Mouse (Mus musculus): ENCODE results near the gene Chd9.

The Chd9 gene

DNA sequence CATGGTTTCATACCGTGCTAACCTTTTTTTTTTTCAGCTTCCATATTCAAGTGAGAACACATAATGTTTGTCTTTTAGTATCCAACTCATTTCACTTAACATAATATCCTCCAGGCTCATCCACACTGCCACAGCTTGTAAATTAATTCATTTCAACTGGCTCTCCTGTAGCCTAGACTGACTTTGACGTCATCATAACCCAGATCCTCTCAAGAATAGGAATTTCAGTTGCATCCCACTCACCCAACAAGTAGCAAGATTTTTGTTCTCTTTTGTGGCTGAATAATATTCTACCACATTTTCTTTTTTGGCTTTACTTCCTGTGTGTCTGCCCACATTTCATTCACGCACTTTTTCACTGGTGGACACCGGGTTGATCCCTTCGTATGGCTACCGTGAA lies 9.3 kb downstream of the Chd9 start:
- DNase-seq (ENCODE audit: low read depth, low spot score), result no peak

DNA sequence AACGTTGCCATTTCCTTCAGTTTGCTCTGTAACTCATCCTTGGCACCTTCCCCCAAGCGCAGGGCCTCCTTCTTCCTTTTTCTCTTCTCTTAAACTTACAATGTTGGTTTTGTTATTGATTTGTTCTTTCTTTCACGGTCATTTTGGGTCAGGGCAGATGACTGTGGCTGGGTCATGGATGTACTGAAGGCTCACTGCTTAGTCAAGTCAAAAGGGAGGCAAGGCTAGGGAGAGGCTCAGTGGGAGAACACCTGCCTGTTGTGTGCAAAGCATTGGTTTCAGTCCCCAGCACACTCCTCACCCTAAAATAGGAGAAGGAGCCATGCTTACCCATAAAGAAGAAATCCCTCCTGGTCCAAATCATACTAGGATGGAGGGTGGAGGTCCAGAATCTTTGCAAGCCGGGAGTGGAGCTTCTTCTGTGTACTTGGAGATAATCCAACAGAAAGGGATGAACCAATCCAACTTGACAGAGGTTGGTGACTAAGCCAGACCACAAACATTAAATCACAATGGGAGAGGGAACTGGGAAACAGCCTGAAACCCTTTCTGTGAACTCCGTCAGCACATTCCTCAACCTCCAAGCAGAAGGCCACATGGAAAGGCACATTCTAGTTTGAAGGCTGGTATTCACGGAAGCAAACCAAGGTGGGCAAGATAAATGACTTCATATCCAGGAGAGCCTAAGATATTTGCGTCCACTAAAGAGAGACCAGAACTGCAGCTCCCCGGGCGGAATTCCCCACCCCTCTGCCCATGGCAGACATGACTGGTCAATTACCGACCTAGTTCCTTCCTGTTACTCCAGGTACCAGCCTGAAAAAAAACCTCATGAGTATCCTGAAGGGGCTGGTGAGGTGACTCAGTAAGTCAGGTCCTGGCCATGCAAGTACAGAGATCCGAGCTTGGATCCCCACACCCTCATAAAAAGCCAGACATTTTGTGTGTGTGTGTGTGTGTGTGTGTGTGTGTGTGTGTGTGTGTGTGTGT lies 11.9 kb downstream of the Chd9 start:
- DNase-seq (ENCODE audit: low read depth, low spot score), result no peak

DNA sequence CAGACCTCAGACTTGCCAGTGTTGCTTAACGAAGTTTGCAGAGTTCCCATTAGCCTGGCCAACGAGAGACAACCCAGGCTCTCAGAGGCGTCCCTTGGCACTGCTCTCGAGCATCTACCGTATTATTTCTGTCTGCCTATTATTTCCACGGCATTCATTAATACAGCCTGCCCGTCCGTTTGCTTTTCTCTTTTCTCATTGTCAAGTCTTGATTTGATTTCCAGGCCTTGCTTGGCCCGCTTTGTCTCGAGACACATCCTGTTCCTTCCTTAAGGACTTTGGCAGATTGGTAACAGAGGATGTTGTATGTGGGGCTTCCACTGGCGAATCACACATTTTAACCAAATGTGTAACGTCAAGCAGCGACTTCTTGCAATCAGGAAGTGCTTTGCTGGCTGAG lies 13.2 kb downstream of the Chd9 start:
- DNase-seq (ENCODE audit: low read depth, low spot score), result no peak

DNA sequence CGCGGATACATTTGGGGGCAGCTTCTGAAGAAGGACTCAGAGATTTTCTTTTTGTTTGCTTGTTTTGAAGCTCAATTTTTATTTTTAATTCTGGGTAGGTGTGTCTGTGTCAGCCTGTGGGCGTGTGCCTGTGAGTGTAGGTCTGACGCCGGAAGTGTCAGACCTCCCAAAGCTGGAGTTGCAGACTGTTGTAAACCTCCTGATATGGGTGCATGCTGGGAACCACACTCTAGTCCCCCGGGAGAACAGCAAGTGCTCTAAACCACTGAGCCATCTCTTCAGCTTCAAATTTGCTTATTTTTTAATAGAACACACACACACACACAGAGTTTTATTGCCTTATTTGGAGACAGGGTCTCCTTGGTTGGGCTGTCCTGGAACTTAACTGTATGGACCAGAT lies 15.0 kb downstream of the Chd9 start:
- DNase-seq (ENCODE audit: low read depth, low spot score), result no peak

DNA sequence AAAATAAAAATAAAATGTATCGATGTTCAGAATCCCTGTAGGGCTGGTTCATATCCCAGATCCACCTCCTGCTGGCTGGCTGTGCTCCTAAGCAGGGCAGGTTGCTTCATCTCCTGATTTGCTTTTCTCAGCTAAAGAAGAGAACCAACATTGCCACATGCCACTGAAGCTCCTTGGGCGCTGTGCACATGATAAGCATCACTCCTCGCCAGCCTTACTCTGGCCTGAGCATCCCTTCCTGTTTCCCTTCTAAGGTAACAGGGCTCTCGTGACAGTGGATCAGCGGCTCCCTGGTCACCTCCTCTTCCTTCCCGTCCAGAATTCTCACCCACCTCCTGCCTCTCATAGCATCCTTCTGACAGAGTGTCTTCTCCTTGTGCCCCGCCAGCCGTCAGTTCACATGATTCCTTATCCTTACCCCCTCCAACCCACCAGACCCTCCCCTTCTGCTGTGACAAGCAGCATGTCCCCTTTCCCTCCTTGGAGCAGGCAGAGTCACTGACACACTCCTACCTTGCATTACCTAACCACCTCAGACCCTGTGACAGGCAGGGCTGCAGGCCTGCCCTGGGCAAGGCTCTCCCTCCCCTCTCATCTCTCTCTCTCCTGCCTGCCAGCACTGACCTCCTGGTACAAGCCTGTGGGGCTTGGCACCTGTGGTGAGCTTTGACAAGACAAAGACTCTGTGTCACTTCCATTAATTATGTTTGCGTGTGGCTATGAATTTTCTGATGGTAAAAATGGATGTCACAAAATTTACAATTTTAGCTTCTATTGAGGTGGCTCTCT lies 16.2 kb downstream of the Chd9 start:
- no peak for DNase-seq (ENCODE audit: low read depth, low spot score)

DNA sequence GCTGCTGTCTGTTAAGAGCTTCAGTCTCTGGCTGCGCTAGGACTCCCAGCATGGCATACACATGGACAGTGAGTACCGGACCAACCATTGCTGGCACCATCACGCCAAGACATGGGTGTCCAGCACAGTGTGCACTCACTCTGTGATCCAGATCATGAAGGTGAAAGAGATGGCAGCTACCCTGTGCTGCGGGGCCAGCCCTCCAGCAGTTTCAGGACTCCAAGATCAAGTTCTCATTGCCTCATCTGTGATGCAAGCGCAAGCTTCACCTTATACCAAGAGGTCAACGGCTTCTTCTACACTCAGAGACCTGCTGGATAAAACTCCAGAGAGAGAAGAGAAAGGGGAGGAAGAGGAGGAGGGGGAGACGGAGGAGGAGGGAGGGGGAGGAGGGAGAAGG lies 19.8 kb downstream of the Chd9 start:
- DNase-seq (ENCODE audit: low read depth, low spot score), result no peak

DNA sequence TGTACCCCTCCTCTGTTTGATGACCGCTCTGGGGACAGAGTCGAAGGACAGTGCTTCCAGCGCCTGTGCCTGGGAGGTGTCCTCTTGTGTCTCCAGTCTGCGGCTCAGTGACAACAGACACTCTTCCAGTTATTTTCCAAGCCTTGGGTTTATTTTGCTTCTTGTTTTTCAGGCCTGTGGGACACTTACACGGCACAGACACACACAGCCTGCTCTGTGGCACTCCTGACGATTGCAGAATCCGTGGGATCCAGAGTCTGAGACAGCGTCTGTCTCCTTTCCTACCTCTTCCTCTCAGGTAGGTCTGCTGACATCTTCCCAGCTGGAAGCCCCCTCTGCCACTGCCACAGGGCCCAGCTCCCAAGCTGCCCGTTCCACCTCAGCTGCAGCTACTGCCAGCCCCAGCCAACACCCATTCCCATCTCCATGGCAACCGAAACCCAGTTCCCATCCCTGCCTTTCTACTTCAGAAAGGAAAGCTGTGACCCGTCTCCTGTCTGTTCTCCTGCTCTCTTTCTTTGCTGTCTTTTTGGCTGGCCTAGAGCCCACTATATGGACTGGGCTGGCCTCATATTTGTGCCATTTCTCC lies 21.4 kb downstream of the Chd9 start:
- DNase-seq (ENCODE audit: low read depth, low spot score), result no peak

DNA sequence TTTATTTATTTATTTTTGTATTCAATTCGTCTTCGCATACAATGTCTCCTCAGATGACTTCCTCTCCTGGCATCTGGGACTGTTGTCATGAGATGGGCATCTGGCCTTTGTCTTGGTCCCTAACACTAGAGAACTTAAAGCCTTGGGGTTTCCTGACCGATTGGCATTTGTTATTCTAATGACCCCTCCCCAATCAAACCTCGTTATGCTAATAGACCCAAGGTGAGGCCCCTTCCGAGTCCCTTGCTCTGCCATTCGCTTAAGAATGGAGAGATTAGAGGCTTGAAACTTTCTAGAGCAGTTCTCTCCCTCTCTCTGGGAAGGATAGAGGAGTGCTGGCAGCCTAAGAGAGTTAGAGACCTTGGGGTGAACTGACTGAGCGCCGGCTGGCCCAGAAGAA lies 23.4 kb downstream of the Chd9 start:
- DNase-seq (ENCODE audit: low read depth, low spot score), result no peak

DNA sequence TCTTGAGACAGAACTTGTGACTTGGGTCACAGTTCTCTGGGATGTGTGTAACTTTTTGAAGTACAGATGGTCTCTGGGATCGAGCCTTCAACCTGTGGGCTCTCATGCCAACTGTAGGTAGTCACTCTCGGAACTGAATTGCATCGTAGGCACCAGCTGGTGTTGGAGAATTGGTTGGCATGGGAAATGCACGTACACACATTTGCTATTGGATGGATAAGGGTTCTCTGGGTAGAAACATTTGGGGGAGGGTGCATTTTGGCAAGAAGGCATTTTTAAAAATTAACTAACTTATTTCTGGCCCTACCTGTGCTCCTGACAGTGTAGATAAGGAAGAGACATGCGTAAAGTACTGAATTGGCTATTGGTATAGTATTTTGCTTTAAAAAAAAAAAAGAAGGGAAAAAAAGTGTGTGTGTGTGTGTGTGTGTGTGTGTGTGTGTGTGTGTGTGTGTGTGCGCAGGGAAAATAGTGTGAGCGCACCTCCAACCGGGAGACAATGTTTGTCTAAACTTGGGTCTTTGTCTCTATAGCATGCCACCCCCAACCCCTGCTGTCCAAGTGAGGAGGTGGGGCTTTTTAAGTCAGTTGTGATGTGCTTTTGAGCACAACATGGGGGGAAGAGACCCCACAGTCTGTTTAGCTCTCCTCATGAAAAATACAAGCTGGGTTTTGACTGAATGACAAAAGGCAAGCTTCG lies 26.0 kb downstream of the Chd9 start:
- DNase-seq (ENCODE audit: low read depth, low spot score), result no peak

DNA sequence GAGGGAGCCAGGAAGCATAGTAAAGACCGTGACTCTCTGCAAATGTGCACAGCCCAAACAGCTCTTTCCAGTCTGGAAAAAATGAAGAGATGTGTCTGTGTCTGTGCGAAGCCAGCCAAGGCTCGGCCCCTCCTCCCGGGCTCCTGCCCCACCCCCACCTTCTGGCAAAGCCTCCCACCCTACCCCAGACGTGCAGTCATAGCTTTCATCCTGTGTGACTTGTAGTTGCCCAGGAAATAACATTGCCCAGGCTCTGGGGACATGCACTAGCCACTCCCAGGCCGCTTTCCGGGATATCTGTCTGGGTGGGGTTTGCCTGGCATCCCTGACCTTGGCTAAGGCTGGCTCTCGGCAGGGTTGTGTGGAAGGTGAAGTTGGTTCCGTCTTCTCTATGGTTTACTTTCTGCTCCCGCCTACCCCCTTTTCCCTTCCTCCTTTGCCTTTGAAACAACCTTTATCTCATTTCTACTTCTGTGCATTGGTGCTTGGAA lies 26.6 kb downstream of the Chd9 start:
- DNase-seq (ENCODE audit: low read depth, low spot score), result no peak

DNA sequence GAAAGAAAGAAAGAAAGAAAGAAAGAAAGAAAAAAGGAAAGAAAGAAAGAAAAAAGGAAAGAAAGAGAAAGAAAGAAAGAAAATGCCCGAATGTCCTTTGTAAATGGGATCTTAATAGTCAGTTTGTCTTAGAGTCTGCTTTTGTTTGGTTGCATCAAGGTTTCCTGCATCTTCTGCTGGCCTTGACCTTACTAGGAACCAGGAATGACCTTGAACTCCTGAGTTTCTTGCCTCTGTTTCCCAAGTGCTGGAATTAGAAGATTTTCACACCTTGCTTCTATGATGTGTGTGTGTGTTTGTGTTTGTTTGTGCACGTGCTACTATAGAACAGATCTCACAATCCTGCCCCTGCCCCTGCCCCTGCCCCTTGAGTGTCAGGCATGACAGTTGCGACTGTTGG lies 28.0 kb downstream of the Chd9 start:
- no peak for DNase-seq (ENCODE audit: low read depth, low spot score)

DNA sequence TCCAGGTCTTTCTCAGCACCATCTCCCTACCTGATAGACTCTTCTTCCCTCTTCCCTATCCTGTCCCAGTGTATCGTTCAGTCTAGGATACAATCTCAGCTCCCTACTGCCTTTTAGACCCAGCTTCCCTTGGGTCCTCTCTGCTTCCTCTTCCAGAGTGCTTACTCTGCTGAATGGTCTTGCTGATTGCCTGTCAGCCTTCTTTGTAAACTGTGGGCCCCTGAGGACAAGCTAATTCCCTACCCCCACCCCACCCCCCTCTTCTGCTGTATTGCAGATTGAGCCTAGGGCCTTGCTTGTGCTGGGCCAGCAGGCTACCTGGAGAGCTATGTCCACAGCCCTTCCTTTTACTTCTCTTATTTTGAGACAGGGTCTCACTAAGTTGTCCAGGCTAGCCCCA lies 28.8 kb downstream of the Chd9 start:
- no peak for DNase-seq (ENCODE audit: low read depth, low spot score)

DNA sequence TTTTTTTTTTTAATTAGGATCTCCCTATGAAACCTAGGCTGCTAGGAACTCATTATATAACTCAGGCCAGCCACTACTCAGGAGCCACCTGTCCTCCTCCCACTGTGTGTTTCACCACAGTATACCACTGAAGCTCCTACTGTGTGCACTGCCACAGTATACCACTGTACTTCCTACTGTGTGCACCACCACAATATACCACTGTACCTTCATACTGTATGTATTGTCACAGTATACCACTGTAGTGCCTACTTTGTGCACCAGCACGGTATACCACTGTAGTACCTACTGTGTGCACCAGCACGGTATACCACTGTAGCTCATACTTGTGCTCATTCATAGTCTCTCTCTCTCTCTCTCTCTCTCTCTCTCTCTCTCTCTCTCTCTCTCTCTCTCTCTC lies 29.9 kb downstream of the Chd9 start:
- no peak for DNase-seq (ENCODE audit: low read depth, low spot score)

DNA sequence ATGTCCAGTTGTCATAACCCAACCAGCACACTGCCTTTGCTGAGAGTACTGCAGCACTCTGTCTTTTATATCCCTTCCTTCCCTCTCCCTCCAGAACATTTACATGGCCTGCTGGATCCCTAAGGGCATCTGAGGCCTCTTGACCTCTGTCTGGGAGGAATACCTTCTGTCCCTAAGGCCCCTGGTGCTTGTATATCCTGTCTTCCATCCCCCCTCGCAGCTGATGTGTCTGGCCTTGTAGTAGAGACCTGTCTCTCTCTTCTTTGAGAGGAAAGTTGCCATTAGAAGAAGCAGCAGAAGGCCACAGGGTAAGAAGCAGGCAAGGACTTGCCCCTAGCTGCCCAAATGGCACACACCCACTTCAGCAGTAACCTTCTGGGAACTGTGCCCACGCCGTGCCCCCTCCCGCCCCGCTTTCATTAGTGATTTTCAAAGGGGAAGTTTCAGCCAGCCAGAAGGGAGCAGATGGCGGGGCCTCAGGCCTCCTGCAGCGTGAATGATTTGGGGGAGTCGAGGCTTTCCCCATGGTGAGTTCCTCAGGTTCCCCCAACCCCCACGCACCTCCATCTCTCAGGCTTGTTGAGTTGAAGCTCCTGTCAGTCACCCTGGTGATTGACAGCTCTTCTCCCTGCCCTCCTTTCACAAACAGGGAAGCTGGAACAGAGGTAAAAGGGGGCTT lies 33.3 kb downstream of the Chd9 start:
- no peak for DNase-seq (ENCODE audit: low read depth, low spot score)

DNA sequence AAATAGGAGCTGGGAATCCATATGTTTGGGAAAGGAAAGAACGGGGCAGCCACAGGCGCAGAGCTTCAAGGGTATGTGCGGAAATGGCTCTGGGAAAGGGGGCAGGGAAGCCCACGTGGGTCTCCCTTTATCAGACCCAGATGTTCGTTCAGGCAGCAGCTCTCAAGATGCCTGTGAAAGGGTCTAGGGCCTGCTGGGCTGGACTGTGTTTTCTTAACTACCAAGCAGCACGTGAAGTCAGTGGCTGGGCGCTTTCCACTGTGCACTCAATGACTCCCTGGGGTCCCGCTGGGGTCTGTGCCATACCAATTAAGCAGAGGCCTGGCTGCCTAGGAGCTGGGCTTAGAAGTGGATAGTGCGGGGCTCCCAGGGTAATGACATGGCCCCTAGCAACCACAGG lies 33.9 kb downstream of the Chd9 start:
- no peak for DNase-seq (ENCODE audit: low read depth, low spot score)

DNA sequence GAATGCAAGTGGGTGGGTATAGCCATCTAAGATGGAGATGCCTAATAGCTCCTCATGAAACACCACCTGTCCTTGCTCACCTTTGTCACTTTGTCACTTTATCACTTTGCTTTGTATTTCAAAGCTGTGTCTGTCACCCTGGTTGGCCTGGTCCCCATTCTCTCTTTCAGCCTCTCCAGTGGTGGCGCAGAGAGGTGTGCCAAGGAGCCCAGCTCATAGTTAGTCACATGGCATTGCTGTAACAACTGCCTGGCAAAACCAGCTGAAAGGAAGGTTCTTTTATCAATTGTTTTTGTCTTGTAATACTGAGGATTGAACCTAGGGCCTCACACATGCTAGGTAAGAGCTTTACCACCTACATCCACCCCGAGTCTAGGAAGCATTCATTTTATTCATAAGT lies 38.9 kb downstream of the Chd9 start:
- no peak for DNase-seq (ENCODE audit: low read depth, low spot score)

DNA sequence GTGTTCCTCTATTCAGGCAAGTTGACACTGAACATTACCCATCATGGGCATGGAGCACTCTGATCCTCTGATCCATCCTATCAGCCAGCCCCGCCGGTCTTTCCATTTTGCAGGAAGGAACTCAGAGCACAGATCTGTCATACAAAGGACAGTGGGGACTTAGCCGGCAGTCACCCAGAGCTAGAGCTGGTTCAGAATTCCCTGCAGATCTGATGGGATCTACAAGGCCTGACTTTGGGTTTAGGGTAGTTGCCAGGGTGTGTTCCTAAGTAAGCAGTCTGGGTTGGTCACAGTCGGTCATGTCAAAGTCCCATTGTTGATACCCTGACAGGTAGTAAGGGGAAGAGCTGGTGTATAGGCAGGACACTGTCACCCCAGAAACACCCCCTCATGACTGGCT lies 39.8 kb downstream of the Chd9 start:
- DNase-seq (ENCODE audit: low read depth, low spot score), result no peak

DNA sequence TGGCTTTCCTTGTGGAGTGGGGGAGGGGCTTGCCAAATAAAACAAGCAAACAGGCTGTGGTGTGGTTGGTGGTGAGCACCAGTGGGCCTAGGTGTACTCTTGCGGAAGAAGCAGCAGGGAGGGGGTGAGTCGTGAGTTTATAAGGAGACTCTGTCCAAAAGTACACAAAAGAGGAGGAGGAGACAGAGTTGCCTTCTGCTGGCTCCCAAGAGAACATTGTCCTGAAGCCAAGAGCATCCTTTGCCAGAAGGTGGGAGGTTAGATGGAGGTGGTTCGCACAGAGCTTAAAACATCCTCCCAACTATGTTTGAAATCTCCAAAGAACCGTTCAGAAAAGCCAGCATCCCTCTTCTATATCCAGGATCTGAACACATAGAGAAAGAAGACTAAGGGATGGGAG lies 40.2 kb downstream of the Chd9 start:
- no peak for DNase-seq (ENCODE audit: low read depth, low spot score)

DNA sequence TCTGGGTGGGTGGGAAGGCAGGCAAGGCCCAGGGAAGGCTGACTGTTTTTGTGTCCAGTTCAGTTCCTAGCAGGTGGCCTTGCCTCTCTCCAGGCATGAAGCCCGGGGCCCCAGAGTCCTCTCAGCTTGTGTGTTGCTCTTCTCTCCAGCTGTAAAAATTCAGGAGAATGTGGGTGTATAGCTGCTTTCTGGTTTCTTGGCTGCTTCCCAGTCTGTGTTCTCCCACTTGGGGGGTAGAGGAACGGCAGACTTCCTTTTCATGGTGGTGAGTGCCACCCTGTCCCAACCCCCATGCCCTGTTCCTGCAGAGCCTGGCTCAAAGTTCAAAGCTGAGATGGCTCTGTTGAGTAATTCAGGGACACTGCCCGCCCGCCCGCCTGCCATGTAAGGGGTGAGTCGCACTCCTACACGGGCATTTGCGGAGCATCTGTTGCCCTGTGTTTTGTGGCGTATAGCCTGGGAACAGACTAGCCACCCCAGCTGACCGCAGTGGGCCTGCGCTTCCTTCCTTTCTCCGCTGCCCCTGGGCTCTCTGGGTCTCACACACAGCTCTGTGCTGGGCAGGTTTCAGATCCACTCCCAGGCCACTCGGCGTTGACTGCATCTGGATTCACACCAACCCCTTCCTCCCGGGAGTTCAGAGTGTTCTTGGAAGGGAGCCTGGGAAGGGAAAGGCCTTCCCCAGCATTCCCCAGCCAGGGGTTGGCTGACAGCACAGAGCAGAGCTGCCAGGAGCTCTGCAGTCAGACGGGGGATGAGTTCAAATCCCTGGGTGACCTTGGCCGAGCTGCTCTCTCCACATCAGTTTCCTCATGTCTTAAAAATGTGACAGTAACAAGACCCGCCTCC lies 41.1 kb downstream of the Chd9 start:
- DNase-seq (ENCODE audit: low read depth, low spot score), result no peak

Data from brain, embryonic 18.5 days (tissue).